Mouse (Mus musculus) megakaryocyte, adult 5-6 weeks (primary cell): ENCODE data around the gene Trim61. TPM values are rescaled to one million over a fixed set of nuclear protein-coding genes. Genes with fewer than 3 reads are reported as not detected.
"Not testable (repeated sequence)": the region's sequence is repeated elsewhere in the genome, so short reads cannot be mapped to it uniquely, and the experiment has no call there.

Source experiments
- ATAC-seq: 2 replicates; pipeline ENCODE4 v1.8.0; 2016; ENCODE audit warnings: mild to moderate bottlenecking, inconsistent platforms; ENCODE audit not compliant: poor library complexity, severe bottlenecking
- total RNA-seq, 2 experiments: library from RNA; stranded (forward) in 1 of 2; stranded (reverse) in 1 of 2; fragments of 153-499, 151-499 nt in 1 of 2; fragments of 221-1000, 200-1000 nt in 1 of 2; gene quantifications; 2 replicates each; pipeline versions ENCODE4 v1.2.3 to v1.2.4; 2015 to 2017

Gene Trim61
- total RNA-seq (2015) (not detected in 2 replicates), total RNA-seq (2017) (not detected in 2 replicates)

GRCm38 (mm10) chr8:65018423-65018822 is at the start of gene Trim61, which contains the start of gene Trim60:
Gene Trim61 (minus strand): TSS chr8:65018523.
Gene Trim60 (minus strand): TSS chr8:65018584.
- no peak for ATAC-seq

GRCm38 (mm10) chr8:65067694-65068472 is 49.6 kb upstream of the Trim61 start:
- no peak for ATAC-seq

GRCm38 (mm10) chr8:65067031-65067430 is 48.7 kb upstream of the Trim61 start:
- ATAC-seq, result no peak

- no peak for ATAC-seq
These were observed 47.3 kb upstream of the Trim61 start for GRCm38 (mm10) chr8:65065622-65066021.

GRCm38 (mm10) chr8:65064071-65064470 is 45.7 kb upstream of the Trim61 start:
- ATAC-seq, result no peak

GRCm38 (mm10) chr8:65062195-65062594 is 43.9 kb upstream of the Trim61 start:
- ATAC-seq, result no peak

GRCm38 (mm10) chr8:65056722-65057121 is 38.4 kb upstream of the Trim61 start:
- ATAC-seq, result no peak

- ATAC-seq, result no peak
These were observed 35.6 kb upstream of the Trim61 start for GRCm38 (mm10) chr8:65053968-65054367.

- no peak for ATAC-seq
These were observed 35.2 kb upstream of the Trim61 start for GRCm38 (mm10) chr8:65053554-65053953.

GRCm38 (mm10) chr8:65047801-65048200 is 29.5 kb upstream of the Trim61 start:
- no peak for ATAC-seq

- no peak for ATAC-seq
These were observed 28.9 kb upstream of the Trim61 start for GRCm38 (mm10) chr8:65047193-65047592.

- no peak for ATAC-seq
These were observed 28.2 kb upstream of the Trim61 start for GRCm38 (mm10) chr8:65046565-65046964.

GRCm38 (mm10) chr8:65037117-65037533 is 18.8 kb upstream of the Trim61 start, which contains the start of gene Apela:
Gene Apela (minus strand): TSS chr8:65037336.
- no peak for ATAC-seq

- ATAC-seq, result no peak
These were observed 15.8 kb upstream of the Trim61 start for GRCm38 (mm10) chr8:65034136-65034535.

- no peak for ATAC-seq
These were observed 14.7 kb upstream of the Trim61 start for GRCm38 (mm10) chr8:65033056-65033455.

- no peak for ATAC-seq
These were observed 13.8 kb upstream of the Trim61 start for GRCm38 (mm10) chr8:65032107-65032506.

- no peak for ATAC-seq
These were observed 12.6 kb upstream of the Trim61 start for GRCm38 (mm10) chr8:65030735-65031485.

- ATAC-seq, result no peak
These were observed 11.5 kb upstream of the Trim61 start for GRCm38 (mm10) chr8:65029776-65030175.

GRCm38 (mm10) chr8:65028959-65029686 is 10.8 kb upstream of the Trim61 start:
- no peak for ATAC-seq

- 0 out of 2 replicates have a peak, but pooled peaks have one; percentile 47 for ATAC-seq
These were observed 4.2 kb upstream of the Trim61 start for GRCm38 (mm10) chr8:65022485-65022884.

- ATAC-seq, result not testable (repeated sequence)
These were observed 10.7 kb downstream of the Trim61 start for GRCm38 (mm10) chr8:65007616-65008015.
